Mouse (Mus musculus): ENCODE results near the gene Akt2.

Akt2 gene

GRCm38 (mm10) chr7:27587741-27588140 is 3.6 kb upstream of the Akt2 start:
- DNase-seq (ENCODE audit: low read depth, low spot score) = peak; percentile 50

GRCm38 (mm10) chr7:27590088-27590487 is 1.3 kb upstream of the Akt2 start:
- no peak for DNase-seq (ENCODE audit: low read depth, low spot score)

GRCm38 (mm10) chr7:27590566-27591213 is 662 bp upstream of the Akt2 start:
- peak; percentile 40 for DNase-seq (ENCODE audit: low read depth, low spot score)

GRCm38 (mm10) chr7:27592217-27592929 is 1.0 kb downstream of the Akt2 start:
- peak; percentile 49 for DNase-seq (ENCODE audit: low read depth, low spot score)

GRCm38 (mm10) chr7:27592934-27593645 is 1.7 kb downstream of the Akt2 start:
- DNase-seq (ENCODE audit: low read depth, low spot score) = no peak

- DNase-seq (ENCODE audit: low read depth, low spot score) = no peak
Measured at GRCm38 (mm10) chr7:27596586-27597503, 5.5 kb downstream of the Akt2 start.

- DNase-seq (ENCODE audit: low read depth, low spot score) = no peak
Measured at GRCm38 (mm10) chr7:27598053-27598452, 6.7 kb downstream of the Akt2 start.

GRCm38 (mm10) chr7:27601628-27602027 is 10.3 kb downstream of the Akt2 start:
- DNase-seq (ENCODE audit: low read depth, low spot score) = no peak

- no peak for DNase-seq (ENCODE audit: low read depth, low spot score)
Measured at GRCm38 (mm10) chr7:27602161-27602560, 10.8 kb downstream of the Akt2 start.

- no peak for DNase-seq (ENCODE audit: low read depth, low spot score)
Measured at GRCm38 (mm10) chr7:27602835-27603234, 11.5 kb downstream of the Akt2 start.

GRCm38 (mm10) chr7:27604661-27605348 is 13.5 kb downstream of the Akt2 start:
- DNase-seq (ENCODE audit: low read depth, low spot score) = no peak

GRCm38 (mm10) chr7:27605499-27606285 is 14.3 kb downstream of the Akt2 start:
- DNase-seq (ENCODE audit: low read depth, low spot score) = no peak

GRCm38 (mm10) chr7:27606481-27607254 is 15.3 kb downstream of the Akt2 start:
- no peak for DNase-seq (ENCODE audit: low read depth, low spot score)

- DNase-seq (ENCODE audit: low read depth, low spot score) = peak; percentile 36
Measured at GRCm38 (mm10) chr7:27607580-27607979, 16.2 kb downstream of the Akt2 start.

- DNase-seq (ENCODE audit: low read depth, low spot score) = no peak
Measured at GRCm38 (mm10) chr7:27608130-27608529, 16.8 kb downstream of the Akt2 start.

GRCm38 (mm10) chr7:27609285-27609684 is 17.9 kb downstream of the Akt2 start:
- DNase-seq (ENCODE audit: low read depth, low spot score) = no peak

- DNase-seq (ENCODE audit: low read depth, low spot score) = no peak
Measured at GRCm38 (mm10) chr7:27609688-27610087, 18.3 kb downstream of the Akt2 start.

- DNase-seq (ENCODE audit: low read depth, low spot score) = no peak
Measured at GRCm38 (mm10) chr7:27610370-27610769, 19.0 kb downstream of the Akt2 start.

GRCm38 (mm10) chr7:27610871-27611270 is 19.5 kb downstream of the Akt2 start:
- DNase-seq (ENCODE audit: low read depth, low spot score) = no peak

All from 3T3-L1 (cell line).